Mouse (Mus musculus): ENCODE measurements around the gene Hs3st6.

The Hs3st6 gene

GRCm38 (mm10) chr17:24725637-24726390 lies 27.0 kb upstream of the Hs3st6 start:
- TF ChIP-seq GATA4 (IDR thresholded peaks at IDR 0.05; ENCODE audit: insufficient replicate concordance, low read length): no peak

DNA sequence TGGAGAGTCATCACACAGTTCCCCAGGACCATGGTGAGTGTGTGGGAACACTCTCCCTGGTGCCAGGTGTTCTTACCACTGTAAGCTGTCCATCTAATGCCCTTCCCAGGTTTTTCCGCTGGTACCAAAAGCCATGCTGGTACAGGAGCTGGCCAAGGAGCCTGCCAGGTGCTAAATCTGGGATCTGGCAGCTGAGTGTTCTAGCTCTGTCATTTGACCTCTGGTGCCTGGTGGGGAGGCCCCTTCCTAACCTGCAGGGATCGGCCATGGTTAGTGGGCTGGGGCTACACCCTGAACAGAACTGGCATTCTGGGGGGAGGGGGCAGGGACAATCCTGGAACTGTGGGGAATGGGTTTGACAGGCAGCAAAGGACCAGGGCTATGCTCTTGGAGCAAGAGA lies 25.2 kb upstream of the Hs3st6 start, which contains the start of gene Rpl3l:
Gene Rpl3l (plus strand): TSS at position 203 of the 400 bp plus-strand sequence.
- TF ChIP-seq GATA4 (IDR thresholded peaks at IDR 0.05; ENCODE audit: insufficient replicate concordance, low read length): no peak

GRCm38 (mm10) chr17:24728184-24728583 lies 24.6 kb upstream of the Hs3st6 start:
- no peak for TF ChIP-seq GATA4 (IDR thresholded peaks at IDR 0.05; ENCODE audit: insufficient replicate concordance, low read length)

DNA sequence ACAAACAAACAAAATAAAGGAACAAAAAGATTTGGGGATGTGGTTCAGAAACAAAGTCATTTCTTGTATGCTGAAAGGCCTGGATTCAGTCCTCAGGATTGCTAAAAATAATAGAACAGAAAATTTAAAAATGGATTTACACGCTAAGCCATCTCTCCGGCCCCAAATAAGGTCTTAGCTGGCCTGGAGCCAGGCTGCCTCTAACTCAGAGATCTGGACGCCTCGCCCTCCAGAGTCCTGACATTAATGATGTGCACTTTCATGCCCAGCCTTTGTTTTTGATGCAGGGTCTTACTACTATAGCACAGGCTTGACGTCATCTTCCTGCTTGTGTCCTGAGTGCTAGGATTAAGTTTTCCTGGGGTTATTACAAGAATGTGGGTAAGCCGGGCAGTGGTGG lies 23.7 kb upstream of the Hs3st6 start:
- TF ChIP-seq GATA4 (IDR thresholded peaks at IDR 0.05; ENCODE audit: insufficient replicate concordance, low read length): no peak

DNA sequence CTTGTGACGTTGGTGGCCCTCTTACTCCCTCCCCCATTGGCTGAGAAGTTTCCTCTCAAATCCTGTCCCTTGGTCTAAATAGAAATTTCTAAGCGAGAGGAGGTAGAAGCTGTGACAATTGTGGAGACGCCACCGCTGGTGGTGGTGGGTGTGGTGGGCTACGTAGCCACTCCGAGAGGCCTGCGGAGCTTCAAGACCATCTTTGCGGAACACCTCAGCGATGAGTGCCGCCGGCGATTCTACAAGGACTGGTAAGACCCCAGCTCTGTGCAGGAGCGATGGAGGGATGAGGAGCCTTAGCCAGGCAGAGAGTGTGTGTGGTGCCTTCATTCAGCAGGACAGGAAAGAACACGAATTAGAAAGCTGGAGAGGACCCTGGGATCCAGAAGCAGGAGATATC lies 22.0 kb upstream of the Hs3st6 start:
- no peak for TF ChIP-seq GATA4 (IDR thresholded peaks at IDR 0.05; ENCODE audit: insufficient replicate concordance, low read length)

- no peak for TF ChIP-seq GATA4 (IDR thresholded peaks at IDR 0.05; ENCODE audit: insufficient replicate concordance, low read length)
These were observed 20.4 kb upstream of the Hs3st6 start for GRCm38 (mm10) chr17:24732233-24732935.

- TF ChIP-seq GATA4 (IDR thresholded peaks at IDR 0.05; ENCODE audit: insufficient replicate concordance, low read length): no peak
These were observed 19.2 kb upstream of the Hs3st6 start for GRCm38 (mm10) chr17:24733434-24734050.

DNA sequence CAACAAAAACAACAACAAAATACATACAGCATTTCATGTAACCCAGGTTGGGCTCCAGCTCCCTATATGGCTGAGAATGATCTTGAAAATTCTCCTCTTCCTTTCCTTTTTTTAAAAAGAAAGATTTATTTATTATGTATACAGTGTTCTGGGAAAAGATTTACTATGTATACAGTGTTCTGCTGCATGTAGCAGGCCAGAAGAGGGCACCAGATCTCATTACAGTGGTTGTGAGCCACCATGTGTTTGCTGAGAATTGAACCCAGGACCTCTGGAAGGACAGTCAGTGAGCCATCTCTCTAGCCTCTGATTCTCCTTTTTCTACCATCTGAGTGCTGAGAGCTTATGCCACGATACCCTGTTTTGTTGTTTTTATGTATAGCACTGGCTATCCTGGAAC lies 18.3 kb upstream of the Hs3st6 start:
- no peak for TF ChIP-seq GATA4 (IDR thresholded peaks at IDR 0.05; ENCODE audit: insufficient replicate concordance, low read length)

DNA sequence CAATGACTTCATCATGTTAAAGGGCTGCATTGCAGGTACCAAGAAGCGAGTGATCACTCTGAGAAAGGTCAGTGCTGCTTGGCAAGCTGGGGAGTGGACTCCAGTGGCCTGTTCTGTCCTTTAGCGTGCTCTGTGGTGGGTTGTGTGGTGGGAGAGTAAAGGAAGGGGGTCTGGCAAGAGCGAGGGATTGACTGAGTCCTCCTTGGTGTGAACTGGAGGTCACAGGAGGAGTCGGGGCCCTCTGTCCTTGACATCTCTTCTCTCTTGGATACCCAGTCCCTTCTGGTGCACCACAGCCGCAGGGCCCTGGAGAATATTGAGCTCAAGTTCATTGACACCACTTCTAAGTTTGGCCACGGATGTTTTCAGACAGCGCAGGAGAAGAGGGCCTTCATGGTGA lies 17.3 kb upstream of the Hs3st6 start:
- TF ChIP-seq GATA4 (IDR thresholded peaks at IDR 0.05; ENCODE audit: insufficient replicate concordance, low read length): no peak

DNA sequence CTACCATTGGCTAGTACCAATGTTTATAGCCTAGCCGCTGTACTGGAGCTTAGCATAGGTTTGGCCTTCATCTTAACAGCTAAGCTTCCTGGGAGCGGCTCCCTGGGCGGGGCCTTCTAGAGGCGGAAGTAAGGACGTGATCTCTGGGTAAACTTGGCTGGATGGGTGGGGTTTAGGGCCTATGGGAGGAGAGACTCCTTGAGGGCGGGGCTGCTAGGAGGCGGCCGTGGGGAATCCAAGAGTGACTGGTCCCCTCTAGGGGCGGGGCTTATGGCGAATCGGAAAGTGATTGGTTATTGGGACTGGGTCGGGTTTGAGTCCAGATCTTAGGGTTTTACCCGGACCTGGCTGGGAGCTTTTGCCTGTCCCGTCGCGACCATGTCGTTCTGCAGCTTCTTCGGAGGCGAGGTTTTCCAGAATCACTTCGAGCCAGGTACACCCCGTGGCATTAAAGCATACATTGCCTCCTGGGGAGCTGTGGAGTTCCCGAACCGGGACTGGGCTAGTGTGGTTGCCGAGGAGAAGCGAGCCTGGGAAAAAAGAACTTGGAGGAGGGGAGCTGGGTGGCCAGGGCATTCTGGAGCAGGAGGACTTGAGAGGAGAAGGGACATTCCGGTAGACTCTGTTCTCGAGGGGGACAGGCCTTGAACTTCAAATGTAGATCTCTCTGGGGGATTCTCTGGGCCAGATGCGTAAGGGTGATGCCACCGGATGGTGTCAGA lies 16.3 kb upstream of the Hs3st6 start, which contains the start of gene Msrb1:
Gene Msrb1 (plus strand): TSS at position 313 of the 722 bp plus-strand sequence.
- TF ChIP-seq GATA4 (IDR thresholded peaks at IDR 0.05; ENCODE audit: insufficient replicate concordance, low read length): no peak; the same call in 1 of the 2 replicates

DNA sequence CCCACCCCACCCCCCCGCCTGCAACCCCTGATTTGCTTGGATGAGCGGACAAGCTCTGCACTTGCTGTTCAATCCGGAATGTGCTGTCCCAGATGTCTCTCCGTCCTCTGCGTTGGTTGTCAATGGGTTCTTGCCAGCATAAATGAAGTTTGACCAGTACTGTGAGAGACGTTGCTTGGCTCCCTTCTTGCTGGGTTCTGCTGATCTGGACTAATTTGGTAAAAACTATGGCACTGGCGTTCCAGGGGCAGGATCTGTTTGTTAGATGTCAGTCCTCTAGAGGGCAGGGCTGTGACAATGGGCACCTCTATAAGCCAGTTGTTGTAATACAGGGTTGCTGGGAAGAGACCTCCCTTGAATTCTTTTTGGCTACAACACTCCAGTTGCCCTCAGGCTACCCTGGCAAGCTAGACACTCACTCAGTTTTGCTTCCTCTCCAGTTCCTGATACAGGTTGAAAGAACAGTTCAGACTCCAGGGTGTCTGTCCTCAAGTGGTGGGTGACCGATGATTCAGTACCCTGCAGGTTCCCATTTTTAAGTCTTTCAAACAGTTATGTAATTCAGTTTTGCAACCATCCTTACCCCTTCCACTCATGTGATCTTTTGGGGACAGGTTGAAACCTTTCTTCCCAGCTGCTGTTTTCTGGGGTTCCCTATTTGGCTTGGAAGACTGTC lies 15.5 kb upstream of the Hs3st6 start:
- TF ChIP-seq GATA4 (IDR thresholded peaks at IDR 0.05; ENCODE audit: insufficient replicate concordance, low read length): no peak

GRCm38 (mm10) chr17:24738238-24738637 lies 14.6 kb upstream of the Hs3st6 start:
- TF ChIP-seq GATA4 (IDR thresholded peaks at IDR 0.05; ENCODE audit: insufficient replicate concordance, low read length): no peak

DNA sequence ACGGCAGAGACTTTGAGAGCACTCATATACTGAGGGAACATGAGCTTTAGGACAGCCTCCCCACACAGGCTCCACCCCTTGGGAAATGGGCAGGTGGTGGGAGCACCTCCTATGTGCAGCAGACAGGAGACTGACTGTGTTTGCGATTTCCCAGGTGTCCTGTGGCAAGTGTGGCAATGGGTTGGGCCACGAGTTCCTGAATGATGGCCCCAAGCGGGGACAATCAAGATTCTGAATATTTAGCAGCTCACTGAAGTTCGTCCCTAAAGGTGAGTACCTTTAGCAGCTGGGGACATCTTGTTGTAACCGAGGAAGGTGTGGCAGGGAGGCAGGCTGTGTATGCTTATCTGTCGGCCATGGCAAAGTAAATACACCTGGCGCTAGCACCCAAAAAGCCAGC lies 12.9 kb upstream of the Hs3st6 start:
- TF ChIP-seq GATA4 (IDR thresholded peaks at IDR 0.05; ENCODE audit: insufficient replicate concordance, low read length): no peak

DNA sequence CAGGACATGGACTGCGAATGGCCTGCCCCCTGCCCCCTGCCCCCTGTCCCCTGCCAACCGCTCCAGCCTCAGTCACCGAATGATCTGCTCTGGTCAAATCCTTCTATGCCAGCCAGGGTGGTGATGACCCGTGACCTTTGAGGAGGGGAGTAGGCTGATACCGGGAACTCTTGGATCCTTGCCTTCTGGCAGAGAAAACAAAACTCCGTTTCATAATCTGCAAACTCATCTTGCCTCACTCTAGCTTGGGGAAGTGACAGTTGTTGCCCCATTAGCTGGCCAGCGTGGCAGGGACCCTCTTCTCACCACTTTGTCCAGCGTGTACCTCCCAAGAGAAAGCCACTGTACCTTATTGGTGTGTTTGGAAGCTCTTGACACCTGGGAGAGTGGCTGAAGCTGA lies 10.5 kb upstream of the Hs3st6 start:
- no peak for TF ChIP-seq GATA4 (IDR thresholded peaks at IDR 0.05; ENCODE audit: insufficient replicate concordance, low read length)

- no peak for TF ChIP-seq GATA4 (IDR thresholded peaks at IDR 0.05; ENCODE audit: insufficient replicate concordance, low read length)
These were observed 8.9 kb upstream of the Hs3st6 start for GRCm38 (mm10) chr17:24743896-24744295.
